Mouse (Mus musculus) lung, postnatal 4 days (tissue): ENCODE measurements around the gene 1110008P14Rik.
"Not testable (repeated sequence)": the region's sequence is repeated elsewhere in the genome, so short reads cannot be mapped to it uniquely, and the experiment has no call there.

ENCODE experiments used
- DNase-seq, 2 experiments: peaks; one replicate each; pipeline ENCODE4 v3.0.0; 2021

1110008P14Rik gene

GRCm38 (mm10) chr2:32362817-32363340 is 18.9 kb downstream of the 1110008P14Rik start:
- DNase-seq, result peak; percentile 96

GRCm38 (mm10) chr2:32362274-32362673 is 19.5 kb downstream of the 1110008P14Rik start:
- DNase-seq, result not testable (repeated sequence)

- peak; percentile 78 to 81 for DNase-seq
Measured at GRCm38 (mm10) chr2:32361437-32361836, 20.3 kb downstream of the 1110008P14Rik start.

DNA sequence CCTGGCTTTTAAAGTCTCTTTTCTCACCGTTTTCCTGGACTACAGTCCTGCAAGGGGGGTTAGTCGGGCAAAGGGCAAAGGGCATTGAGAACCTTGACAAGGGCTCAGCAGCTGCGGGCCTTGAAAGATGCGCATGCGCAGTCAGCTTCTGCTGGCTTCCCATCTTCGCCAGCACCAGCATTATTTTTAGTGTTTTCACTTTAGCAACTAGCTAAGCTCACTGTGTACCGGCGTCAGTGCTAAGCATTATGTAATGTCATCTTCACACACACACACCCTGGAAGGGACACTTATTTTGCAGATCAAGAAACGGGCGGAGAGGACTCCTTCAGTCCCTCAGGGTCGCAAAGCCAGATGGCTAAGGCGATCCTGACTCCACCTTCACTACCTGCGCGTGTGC is 21.0 kb downstream of the 1110008P14Rik start:
- DNase-seq, result peak; percentile 69 to 73

DNA sequence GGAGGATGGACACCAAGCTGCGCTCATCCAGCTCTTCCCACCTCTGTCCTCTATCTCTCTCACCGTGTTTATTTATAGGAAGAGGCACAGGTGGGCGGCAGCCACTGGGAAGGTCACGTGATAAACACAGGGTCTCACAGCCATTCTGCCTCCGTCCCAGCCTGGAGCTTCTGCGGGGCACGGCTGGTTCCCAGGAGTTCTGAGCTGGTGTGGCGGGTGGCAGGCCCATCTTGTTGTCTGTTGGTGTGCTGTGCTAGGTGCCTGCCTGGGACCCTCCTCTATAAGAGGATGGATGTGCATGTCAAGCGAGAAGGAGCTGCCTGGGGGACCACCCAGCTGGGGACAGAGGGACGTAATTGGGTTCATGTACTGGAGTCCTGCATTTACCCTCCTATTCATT is 23.4 kb downstream of the 1110008P14Rik start:
- no peak for DNase-seq

DNA sequence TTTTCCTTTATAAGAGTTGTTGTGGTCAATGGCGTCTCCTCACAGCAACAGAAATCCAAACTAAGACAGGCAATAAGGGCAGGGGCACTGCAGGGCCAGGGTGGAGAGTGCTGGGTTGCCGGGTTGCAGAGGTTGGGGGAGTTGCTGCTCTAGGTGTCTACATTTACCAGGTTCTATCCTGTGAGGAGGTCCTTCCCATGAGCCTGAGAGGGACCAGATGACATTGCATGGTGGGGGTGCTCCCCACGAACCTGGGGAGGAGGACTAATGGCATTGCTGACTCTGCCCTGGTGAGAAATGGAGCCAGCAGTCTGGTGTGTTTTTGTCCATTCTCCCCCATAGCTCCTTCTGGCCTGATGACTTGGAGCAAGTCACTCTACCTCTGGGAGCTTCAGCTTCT is 24.0 kb downstream of the 1110008P14Rik start:
- DNase-seq, result no peak

DNA sequence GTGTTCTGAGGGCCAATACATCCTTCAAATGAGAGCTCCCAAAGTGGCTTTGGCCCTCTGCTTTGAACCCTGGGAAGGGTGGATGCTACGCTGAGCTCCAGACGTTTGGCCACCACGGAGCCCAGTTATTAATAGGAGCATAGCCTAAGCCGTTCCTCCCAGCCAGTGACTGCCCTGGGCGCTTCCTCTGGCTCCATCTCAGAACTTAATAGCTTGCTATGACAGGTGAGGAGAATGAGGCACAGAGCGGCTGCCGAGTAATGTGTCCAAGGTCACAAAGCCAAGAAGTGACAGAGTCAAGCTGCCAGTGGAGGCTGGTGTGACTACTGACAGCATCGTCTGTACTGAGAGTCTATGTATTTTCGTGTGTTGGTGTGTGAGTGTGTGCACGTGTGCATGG is 25.5 kb downstream of the 1110008P14Rik start:
- DNase-seq, result no peak

DNA sequence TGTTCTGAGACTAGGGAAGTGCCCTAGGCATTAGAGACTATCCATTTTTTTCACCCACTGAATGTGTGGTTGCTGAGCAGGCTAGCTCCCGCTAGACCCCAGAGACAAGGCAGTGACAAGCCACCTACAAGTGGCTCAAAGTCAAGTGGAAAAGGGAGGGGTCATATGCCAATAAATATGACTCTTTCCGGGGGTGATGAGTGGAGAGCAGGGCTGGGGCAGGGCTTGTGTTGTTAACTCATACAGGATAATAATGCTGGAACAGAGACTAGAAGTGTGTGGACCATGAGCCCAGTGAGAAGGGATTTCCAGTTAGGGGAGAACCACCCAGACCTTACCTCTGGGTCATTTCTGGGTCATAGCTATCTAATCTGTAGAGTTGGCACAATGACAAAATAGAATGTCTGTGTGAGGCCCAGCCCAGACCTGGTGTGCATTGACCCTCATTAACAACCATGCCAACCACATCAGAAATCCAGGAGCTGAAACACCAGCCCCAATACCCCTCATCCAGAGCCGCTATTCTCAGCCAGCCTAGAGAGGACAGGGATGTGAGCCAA is 27.3 kb downstream of the 1110008P14Rik start:
- DNase-seq, result no peak

DNA sequence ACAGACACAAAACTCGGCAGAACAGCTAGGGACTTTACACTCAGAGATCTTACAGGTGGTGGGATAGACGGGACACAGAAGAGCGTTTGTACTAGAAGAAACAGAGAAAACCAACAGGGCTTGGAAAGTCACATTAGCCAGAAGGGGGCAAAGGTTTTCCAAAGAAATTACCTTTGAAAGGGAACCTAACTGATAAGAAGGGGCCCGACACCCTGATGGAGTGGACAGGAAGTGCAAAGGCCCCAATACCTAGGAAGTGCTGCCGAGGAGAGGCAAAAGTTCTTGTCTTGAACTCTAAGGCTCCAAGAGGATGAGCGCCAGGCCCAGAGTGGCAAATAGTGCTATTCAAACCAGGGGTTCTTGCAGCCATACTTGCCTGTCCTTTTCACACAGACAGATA is 27.9 kb downstream of the 1110008P14Rik start:
- no peak for DNase-seq

GRCm38 (mm10) chr2:32353007-32353542 is 28.7 kb downstream of the 1110008P14Rik start, which contains the start of gene Dnm1:
Gene Dnm1 (minus strand): TSS chr2:32353338.
- DNase-seq, result peak; percentile 92 to 95

GRCm38 (mm10) chr2:32352151-32353006 is 29.4 kb downstream of the 1110008P14Rik start, which contains the start of gene Ciz1:
Gene Ciz1 (plus strand): TSS chr2:32352327.
- DNase-seq, result peak in 1 of 2 experiments; percentile 24

GRCm38 (mm10) chr2:32351471-32351961 is 30.2 kb downstream of the 1110008P14Rik start:
- no peak for DNase-seq

DNA sequence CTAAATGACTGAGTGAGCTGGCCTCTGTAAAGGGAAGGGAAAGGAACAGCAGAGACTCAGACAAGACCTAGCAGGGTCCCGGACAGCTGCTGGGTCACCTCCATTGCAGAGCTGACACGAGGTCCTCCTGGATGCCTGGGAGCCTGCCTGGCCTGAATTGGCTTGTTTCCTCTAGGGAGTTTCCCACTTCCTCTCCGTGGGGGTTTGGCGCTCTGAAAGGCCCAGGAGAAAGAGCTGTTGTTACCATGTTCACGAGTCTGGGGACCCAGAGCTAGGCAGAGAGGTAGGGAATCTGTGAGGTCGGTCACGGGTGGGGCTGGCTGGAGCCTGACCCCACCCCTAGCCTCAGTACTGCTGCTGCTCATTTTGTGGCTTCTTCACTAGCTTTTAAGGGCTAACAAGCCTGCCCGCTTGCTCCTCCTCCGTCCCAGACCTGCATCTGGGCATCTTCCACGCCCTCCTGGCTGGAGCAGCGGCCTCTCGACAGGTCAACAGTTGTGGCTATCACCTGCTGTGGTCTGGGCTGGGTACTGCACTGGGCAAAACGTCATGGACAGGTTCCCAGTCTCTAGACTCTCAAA is 31.2 kb downstream of the 1110008P14Rik start:
- no peak for DNase-seq

- DNase-seq, result no peak
Measured at GRCm38 (mm10) chr2:32349625-32350255, 32.0 kb downstream of the 1110008P14Rik start.

GRCm38 (mm10) chr2:32348311-32348710 is 33.4 kb downstream of the 1110008P14Rik start:
- no peak for DNase-seq

- no peak for DNase-seq
Measured at GRCm38 (mm10) chr2:32347019-32347418, 34.7 kb downstream of the 1110008P14Rik start.

DNA sequence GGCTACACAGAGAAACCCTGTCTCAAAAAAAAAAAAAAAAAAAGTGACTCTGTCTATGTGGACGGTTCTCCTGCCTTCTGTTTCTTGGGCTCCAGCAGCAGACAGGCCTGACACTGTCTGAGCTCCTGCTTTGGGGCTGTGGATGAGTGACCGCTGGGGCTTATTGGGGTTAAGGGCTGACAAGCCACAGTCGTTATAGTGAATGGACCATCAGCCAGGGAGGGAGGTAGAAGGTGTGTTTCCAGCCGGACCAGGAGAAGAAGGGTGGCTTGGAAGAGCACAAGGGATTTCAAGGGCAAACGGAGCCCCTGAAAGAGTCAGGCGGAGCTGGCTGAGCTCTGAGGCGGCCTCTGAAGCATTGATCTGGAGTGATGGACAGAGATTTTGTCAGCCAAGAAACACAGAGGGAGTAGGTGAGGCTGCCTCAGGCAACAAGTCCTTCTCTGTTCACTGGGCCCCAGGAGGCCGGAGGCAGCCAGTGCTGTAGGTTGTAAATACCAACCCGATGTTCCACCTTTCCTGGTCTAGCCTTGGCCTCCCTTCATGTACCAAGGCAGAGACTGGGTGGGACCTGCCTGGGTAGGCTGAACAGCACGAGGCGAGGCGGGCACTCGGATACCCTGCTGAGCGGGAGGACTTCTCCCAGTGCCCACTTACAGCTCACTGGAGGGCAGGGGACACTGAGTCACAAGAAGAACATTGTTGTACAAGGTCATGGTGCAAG is 37.0 kb downstream of the 1110008P14Rik start:
- no peak for DNase-seq

GRCm38 (mm10) chr2:32344056-32344455 is 37.7 kb downstream of the 1110008P14Rik start:
- no peak for DNase-seq

- DNase-seq, result no peak
Measured at GRCm38 (mm10) chr2:32343351-32343671, 38.4 kb downstream of the 1110008P14Rik start.

DNA sequence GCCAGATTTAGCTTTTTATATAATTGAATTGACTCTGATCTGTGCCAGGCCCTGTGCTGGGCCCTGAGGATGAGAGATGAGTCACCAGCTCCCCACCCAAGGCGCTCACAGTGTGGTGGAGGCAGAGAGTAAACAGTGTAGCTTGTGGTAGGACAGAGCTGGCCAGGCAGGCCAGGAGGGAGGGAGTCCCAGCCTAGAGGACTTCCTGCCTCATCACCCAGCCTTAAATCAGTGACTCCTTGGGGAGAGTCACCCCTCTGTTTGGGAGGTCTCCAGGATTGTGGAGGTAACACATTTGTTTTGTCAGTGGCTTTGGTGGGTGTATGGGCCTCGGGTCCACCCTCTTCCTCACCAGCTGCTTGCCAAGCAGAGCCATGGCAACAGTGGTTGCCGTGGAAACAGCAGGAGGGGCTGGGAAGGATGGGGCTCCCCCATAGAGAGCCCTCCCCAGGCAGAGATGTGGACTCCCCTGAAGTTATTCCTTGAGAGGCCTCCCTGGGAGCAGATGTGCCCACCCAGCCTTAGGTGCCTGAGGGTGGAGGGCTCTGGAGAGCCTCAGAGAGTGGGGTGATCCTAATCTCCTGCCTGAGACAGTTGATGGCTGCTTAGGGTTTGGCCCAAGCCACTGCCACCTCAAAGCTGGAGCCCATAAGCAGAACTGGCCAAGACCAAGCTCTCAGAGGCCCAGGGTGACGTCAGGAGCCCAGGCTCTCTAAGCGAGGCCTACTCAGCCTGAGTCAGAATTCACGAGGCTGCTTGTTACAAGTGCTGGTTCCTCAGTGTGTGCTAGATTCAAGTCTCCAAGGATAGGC is 39.0 kb downstream of the 1110008P14Rik start:
- DNase-seq, result peak in 1 of 2 experiments; percentile 23

DNA sequence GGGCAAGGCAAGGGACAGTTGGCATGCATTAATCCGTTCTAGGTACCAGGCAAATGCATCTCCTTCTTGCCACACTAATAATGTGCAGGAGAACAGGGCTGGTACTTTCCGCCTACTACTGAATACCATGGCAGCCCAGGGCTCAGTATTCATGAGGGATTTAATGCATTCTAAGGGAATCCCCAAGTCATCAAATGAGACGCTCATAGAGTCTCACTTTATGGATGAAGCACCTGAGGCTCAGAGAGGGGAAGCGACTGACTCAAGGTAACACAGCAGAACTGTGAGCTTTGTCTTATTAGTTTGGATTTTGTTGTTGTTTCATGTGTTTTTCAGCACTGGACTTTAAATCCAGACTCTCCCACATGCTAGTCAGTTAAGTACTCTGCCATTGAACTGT is 39.7 kb downstream of the 1110008P14Rik start:
- no peak for DNase-seq
